Mouse (Mus musculus) embryonic facial prominence, embryonic 14.5 days (tissue): ENCODE data around the gene Sv2a. TPM values are rescaled to one million over a fixed set of nuclear protein-coding genes. Genes with fewer than 3 reads are reported as not detected.
A peak's percentile ranks its signal among the peaks of the same experiment; 100 is the strongest.
"Not testable (repeated sequence)": the region's sequence is repeated elsewhere in the genome, so short reads cannot be mapped to it uniquely, and the experiment has no call there.

Experiments
- ATAC-seq: fragments of 200-750 bp; cut with Nextera tagmentation; 2 replicates; pipeline ENCODE4 v1.8.0; 2017; ENCODE audit warnings: low read depth, moderate number of reproducible peaks, moderate TSS enrichment
- DNase-seq: peaks from one replicate; pipeline ENCODE4 v3.0.0-alpha.2; 2015; ENCODE audit warnings: low spot score
- H3K27ac ChIP-seq: fragments of 300-500 bp; sonication (generic); replicated peaks from 2 replicates; pipeline ENCODE4 v1.5.1; 2014; ENCODE audit warnings: low read depth, mild to moderate bottlenecking, low read length, moderate library complexity
- H3K27me3 ChIP-seq: fragments of 300-500 bp; sonication (generic); replicated peaks from 2 replicates; pipeline ENCODE4 v1.6.1; 2014; ENCODE audit warnings: low read length; ENCODE audit not compliant: control insufficient read depth, insufficient read depth
- H3K36me3 ChIP-seq: fragments of 300-500 bp; sonication (generic); 2 replicates; pipeline ENCODE4 v1.6.1; 2014; ENCODE audit warnings: low read length, mixed read lengths; ENCODE audit not compliant: control insufficient read depth, insufficient read depth
- H3K4me1 ChIP-seq: fragments of 300-500 bp; sonication (generic); 2 replicates; pipeline ENCODE4 v1.6.1; 2014; ENCODE audit warnings: antibody characterized with exemption, low read length; ENCODE audit not compliant: control insufficient read depth, insufficient read depth
- H3K4me2 ChIP-seq: fragments of 300-500 bp; sonication (generic); 2 replicates; pipeline ENCODE4 v1.6.1; 2014; ENCODE audit warnings: low read depth, mild to moderate bottlenecking, low read length, moderate library complexity, mixed read lengths
- H3K4me3 ChIP-seq: fragments of 300-500 bp; sonication (generic); 2 replicates; pipeline ENCODE4 v1.5.1; 2014; ENCODE audit warnings: low read depth, mild to moderate bottlenecking, low read length
- H3K9ac ChIP-seq: fragments of 300-500 bp; sonication (generic); 2 replicates; pipeline ENCODE4 v1.6.1; 2014; ENCODE audit warnings: low read depth, mild to moderate bottlenecking, low read length, moderate library complexity, mixed read lengths
- H3K9me3 ChIP-seq: fragments of 300-500 bp; sonication (generic); 2 replicates; pipeline ENCODE4 v1.6.1; 2016; ENCODE audit warnings: low read length; ENCODE audit not compliant: control insufficient read depth
- WGBS: fragments of 180-500 bp; shearing (Covaris S2); extraction: QIAGEN DNeasy Blood & Tissue Kit; methylation state at CpG from one replicate; pipeline ENCODE4 v1.1.7; 2014; 5-methylcytosine and 5-hydroxymethylcytosine counted together
- polyA plus RNA-seq: library from polyadenylated mRNA; unstranded; fragments of >200 nt; fragmentation: Nextera tagmentation; extraction: Ambion mirVana; gene quantifications from 2 replicates; pipeline ENCODE4 v1.2.1, GENCODE M21; 2014

The Sv2a gene
- polyA plus RNA-seq, 1 experiment from 2014 or later = 4.4 TPM

GRCm38 (mm10) chr3:96170976-96171545 is 9.9 kb upstream of the Sv2a start:
- H3K4me2 ChIP-seq = peak overlapping the region; percentile 95
- peak overlapping the region; percentile 91 for H3K9ac ChIP-seq
- peak overlapping the region; percentile 88 for H3K4me3 ChIP-seq
- DNase-seq (no peak), ATAC-seq (no peak)
- WGBS = 64% methylated on average over 10 of the region's 10 CpGs
- H3K4me1 ChIP-seq = peaks cover 11% of the 10 kb centered on the region
- peaks cover 39% of the 10 kb centered on the region for H3K36me3 ChIP-seq
- H3K27ac ChIP-seq = peak overlapping the region; percentile 99
- no peaks in the 10 kb centered on the region for H3K9me3 ChIP-seq
- H3K27me3 ChIP-seq = no peaks in the 10 kb centered on the region

- H3K4me1 ChIP-seq = peaks cover 11% of the 10 kb centered on the region
- H3K4me2 ChIP-seq = peak overlapping the region; percentile 95
- 20% methylated on average over 18 of the region's 18 CpGs for WGBS
- ATAC-seq = no peak; the same call in 1 of the 2 replicates
- no peaks in the 10 kb centered on the region for H3K27me3 ChIP-seq
- peak overlapping the region; percentile 91 for H3K9ac ChIP-seq
- peak overlapping the region; percentile 99 for H3K27ac ChIP-seq
- DNase-seq = no peak
- H3K36me3 ChIP-seq = peaks cover 46% of the 10 kb centered on the region
- peak overlapping the region; percentile 88 for H3K4me3 ChIP-seq
- no peaks in the 10 kb centered on the region for H3K9me3 ChIP-seq
These were observed 9.3 kb upstream of the Sv2a start for GRCm38 (mm10) chr3:96171583-96172196.

DNA sequence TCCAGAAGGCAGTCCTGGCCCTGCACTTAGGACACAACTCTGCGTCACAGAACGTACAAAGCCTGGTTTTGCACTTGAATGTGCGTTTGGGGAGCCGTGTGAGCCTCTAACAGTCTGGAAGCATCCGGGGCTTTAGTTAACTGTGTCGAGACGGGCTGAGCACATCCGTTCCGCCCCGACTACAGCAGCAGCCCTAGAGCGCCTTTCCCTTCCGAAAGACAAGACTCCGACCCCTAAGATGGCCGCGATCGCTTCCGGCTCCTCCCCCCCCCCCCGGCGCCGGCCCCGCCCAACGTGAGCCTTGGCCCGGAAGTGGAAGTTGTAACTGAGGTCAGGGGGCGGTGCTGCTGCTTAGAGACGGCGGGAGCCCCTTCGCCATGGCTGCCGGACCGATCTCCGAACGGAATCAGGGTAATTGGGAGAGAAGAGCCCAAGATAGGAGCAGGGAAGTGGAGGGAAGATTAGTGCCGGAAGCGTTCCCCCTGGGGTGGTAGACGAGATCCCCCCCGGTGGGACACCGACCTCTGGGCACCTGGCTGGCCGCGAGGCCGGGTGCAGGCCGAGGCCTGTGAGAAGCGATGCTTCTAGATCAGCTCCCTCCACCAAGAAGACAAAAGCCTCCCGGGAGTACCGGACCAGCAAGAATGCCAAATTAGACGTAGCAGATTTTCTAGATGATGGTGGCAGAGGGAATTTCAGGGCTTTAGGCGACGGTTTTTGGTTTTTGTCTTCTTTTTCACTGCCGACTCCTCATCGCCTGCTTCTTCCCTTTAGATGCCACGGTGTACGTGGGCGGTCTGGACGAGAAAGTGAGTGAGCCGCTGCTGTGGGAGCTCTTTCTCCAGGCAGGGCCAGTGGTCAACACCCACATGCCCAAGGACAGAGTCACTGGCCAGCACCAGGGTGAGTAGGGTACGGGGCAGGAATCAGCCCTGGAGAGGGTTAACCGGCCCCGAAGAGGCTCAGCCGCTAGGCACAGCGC is 8.5 kb upstream of the Sv2a start, which contains the start of gene Sf3b4:
Gene Sf3b4 (plus strand): TSS at position 136 of the 982 bp plus-strand sequence.
- DNase-seq (peak; percentile 97), ATAC-seq (peak; percentile 95)
- Histone ChIP-seq H3K27ac (peak within 1 kb of the TSS; percentile 99), H3K27me3 (no peaks in the 10 kb centered on the region), H3K4me2 (peak within 1 kb of the TSS; percentile 95), H3K36me3 (peaks cover 50% of the 10 kb centered on the region), H3K4me1 (peaks cover 11% of the 10 kb centered on the region), H3K4me3 (peak within 1 kb of the TSS; percentile 88), H3K9me3 (no peaks in the 10 kb centered on the region), H3K9ac (peak within 1 kb of the TSS; percentile 91)
- 1% methylated on average over 41 of the region's 58 CpGs for WGBS

DNA sequence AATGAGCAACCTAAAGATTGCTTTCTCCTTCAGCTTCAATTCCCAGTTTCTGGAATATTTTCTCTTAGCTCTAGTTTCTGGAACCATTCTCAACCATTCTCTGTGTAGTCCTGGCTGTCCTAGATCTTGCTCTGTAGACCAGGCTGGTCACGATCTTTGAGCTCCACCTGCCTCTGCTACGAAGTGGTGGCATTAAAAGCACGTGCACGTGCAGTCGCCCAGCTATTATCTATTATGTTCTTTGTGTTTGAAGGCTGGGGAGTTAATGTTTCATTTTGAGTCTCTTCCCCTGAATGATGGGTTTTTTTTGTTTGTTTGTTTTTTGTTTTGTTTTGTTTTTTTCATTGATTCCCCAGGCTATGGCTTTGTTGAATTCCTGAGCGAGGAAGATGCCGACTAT is 7.8 kb upstream of the Sv2a start:
- Histone ChIP-seq H3K4me2 (peak overlapping the region; percentile 95), H3K9me3 (no peaks in the 10 kb centered on the region), H3K27ac (no peak overlapping the region), H3K4me3 (peak overlapping the region; percentile 88), H3K4me1 (peaks cover 11% of the 10 kb centered on the region), H3K27me3 (no peaks in the 10 kb centered on the region), H3K9ac (peak overlapping the region; percentile 91), H3K36me3 (peaks cover 50% of the 10 kb centered on the region)
- ATAC-seq = no peak
- DNase-seq = no peak
- 35% methylated on average over 7 of the region's 7 CpGs for WGBS

DNA sequence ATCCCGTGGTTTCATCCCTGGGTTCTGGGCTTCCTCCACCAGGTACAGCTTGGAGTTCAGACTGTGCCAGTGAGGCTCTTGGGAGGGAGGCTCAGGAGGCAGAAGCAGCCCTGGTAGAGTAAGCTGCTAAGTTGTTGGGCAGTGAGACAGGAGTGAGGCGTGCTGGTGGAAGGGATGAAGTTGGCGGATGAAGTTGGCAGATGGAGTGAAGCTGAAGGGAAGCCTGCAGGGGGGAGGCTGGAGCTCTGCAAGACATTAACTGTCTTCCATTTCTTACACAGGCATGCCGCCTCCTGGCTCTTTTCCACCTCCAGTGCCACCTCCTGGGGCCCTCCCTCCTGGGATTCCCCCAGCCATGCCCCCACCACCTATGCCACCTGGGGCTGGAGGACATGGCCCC is 6.9 kb upstream of the Sv2a start:
- H3K4me1 ChIP-seq = peaks cover 11% of the 10 kb centered on the region
- H3K9me3 ChIP-seq, H3K4me3 ChIP-seq, H3K27me3 ChIP-seq, H3K27ac ChIP-seq, DNase-seq, H3K4me2 ChIP-seq, ATAC-seq, H3K9ac ChIP-seq: not testable (repeated sequence)
- peaks cover 52% of the 10 kb centered on the region for H3K36me3 ChIP-seq
- WGBS = 86% methylated on average over 4 of the region's 4 CpGs

DNA sequence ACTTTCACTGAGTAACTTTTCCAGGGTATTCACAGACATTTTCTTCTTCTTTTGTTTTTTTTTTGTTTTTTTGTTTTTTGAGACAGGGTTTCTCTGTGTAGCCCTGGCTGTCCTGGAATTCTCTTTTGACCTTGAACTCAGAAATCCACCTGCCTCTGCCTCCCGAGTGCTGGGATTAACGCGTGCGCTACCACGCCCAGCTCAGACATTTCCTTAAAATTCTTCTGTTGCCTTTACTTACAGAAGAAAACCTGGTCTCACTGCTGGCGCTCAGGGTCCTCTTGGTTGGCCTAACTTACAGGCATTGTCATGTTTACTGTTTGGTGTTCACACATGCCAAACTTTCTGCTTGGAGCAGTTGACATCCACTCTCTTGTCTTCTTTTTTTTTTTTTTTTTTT is 5.7 kb upstream of the Sv2a start:
- no peak for DNase-seq
- H3K27ac ChIP-seq = no peak overlapping the region
- H3K9ac ChIP-seq = no peak overlapping the region
- ATAC-seq = no peak
- peaks cover 11% of the 10 kb centered on the region for H3K4me1 ChIP-seq
- peaks cover 49% of the 10 kb centered on the region for H3K36me3 ChIP-seq
- WGBS = 93% methylated on average over 6 of the region's 6 CpGs
- H3K4me2 ChIP-seq = no peak overlapping the region
- no peak overlapping the region for H3K4me3 ChIP-seq
- no peaks in the 10 kb centered on the region for H3K27me3 ChIP-seq
- no peaks in the 10 kb centered on the region for H3K9me3 ChIP-seq

GRCm38 (mm10) chr3:96178427-96178826 is 2.5 kb upstream of the Sv2a start:
- H3K9me3 ChIP-seq = no peaks in the 10 kb centered on the region
- no peak overlapping the region for H3K9ac ChIP-seq
- H3K36me3 ChIP-seq = peaks cover 45% of the 10 kb centered on the region
- DNase-seq = no peak
- no peak for ATAC-seq
- WGBS = 91% methylated on average over 4 of the region's 4 CpGs
- peaks cover 13% of the 10 kb centered on the region for H3K4me1 ChIP-seq
- no peak overlapping the region for H3K4me2 ChIP-seq
- no peak overlapping the region for H3K4me3 ChIP-seq
- H3K27ac ChIP-seq = no peak overlapping the region
- no peaks in the 10 kb centered on the region for H3K27me3 ChIP-seq

GRCm38 (mm10) chr3:96178902-96179301 is 2.0 kb upstream of the Sv2a start:
- Histone ChIP-seq H3K4me3 (no peak overlapping the region), H3K27ac (no peak overlapping the region), H3K36me3 (peaks cover 44% of the 10 kb centered on the region), H3K9me3 (no peaks in the 10 kb centered on the region), H3K9ac (no peak overlapping the region), H3K27me3 (no peaks in the 10 kb centered on the region), H3K4me1 (peaks cover 13% of the 10 kb centered on the region), H3K4me2 (no peak overlapping the region)
- no peak for ATAC-seq
- DNase-seq = no peak
- 78% methylated on average over 2 of the region's 2 CpGs for WGBS
